In the genomic region with DNA sequence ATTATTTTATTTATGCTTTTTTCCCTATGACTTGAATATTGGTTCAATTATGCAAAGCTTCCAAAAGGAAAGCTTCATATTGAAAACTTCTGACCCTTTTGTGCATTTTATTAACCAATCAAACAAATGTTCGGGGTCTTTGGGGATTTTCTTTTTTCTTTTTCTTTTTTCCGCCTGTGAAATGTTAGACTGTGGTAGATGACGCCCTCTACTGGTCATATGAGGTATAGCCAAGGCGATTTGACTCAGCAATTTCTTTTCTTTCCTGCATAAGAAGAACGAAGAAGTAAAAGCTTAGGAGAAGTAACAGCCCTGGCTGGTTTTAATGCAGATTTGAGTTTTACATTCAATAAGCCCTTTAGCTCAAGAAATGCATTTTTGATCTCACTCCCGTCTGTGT, we compare ENCODE assay signal across 8 mouse cellular contexts.
A peak's percentile ranks its signal among the peaks of the same experiment; 100 is the strongest.
DNase-seq lines count a peak whose midpoint lies in the region; ATAC-seq lines count a peak whose summit lies in the region.

No protein-coding gene starts in this region.

- peak; percentile 10 for DNase-seq in adrenal gland, postnatal 14 days
- no peak for DNase-seq in adrenal gland, postnatal 4 days (ENCODE audit: low spot score in 2 of 2)
- peak; percentile 32 for DNase-seq in layer of hippocampus, adult 11-12 months (ENCODE audit: low spot score)
- no peak for DNase-seq in layer of hippocampus, adult 9-11 months
- peak; percentile 31 for DNase-seq in adipocyte (ENCODE audit: low spot score)
- DNase-seq in retina, embryonic 14.5 days (ENCODE audit: low spot score), result peak; percentile 89
- no peak for DNase-seq in urinary bladder, postnatal 25 days (ENCODE audit: low spot score)

- ATAC-seq in hematopoietic stem cell, adult 5-6 weeks (replicated peaks in 1 of 2; ENCODE audit: insufficient read depth in 1 of 2, low FRiP score in 2 of 2, low TSS enrichment in 1 of 2, low read depth in 1 of 2, poor library complexity in 2 of 2, severe bottlenecking in 2 of 2), result peak; percentile 72 to 82; a peak in 3 of 4 replicates

Comparison
In these comparisons a context has a peak if more than half of its experiments do, and no peak if none do; other contexts are left out.
1. DNase-seq: peak in adrenal gland, postnatal 14 days (single experiment), layer of hippocampus, adult 11-12 months (single experiment), adipocyte (single experiment) and retina, embryonic 14.5 days (single experiment); none in adrenal gland, postnatal 4 days (0 of 2), layer of hippocampus, adult 9-11 months (single experiment) and urinary bladder, postnatal 25 days (single experiment).